Mouse (Mus musculus): ENCODE measurements at regions not wholly inside any gene's neighbourhood (a gene's known extent, or its start where the extent isn't known, plus 50 kb on each side); places are given as distances from the start of the nearest gene placed in this dataset.
"Not testable (repeated sequence)": the region's sequence is repeated elsewhere in the genome, so short reads cannot be mapped to it uniquely, and the experiment has no call there.

GRCm38 (mm10) chr13:12726831-12727230, 73.0 kb downstream of the Prl2c3 start:
- DNase-seq, result peak; percentile 43

GRCm38 (mm10) chr13:12717972-12718546, 81.8 kb downstream of the Prl2c3 start:
- DNase-seq, result not testable (repeated sequence)

GRCm38 (mm10) chr13:12711471-12712273, 88.2 kb downstream of the Prl2c3 start:
- no peak for DNase-seq

- peak; percentile 15 for DNase-seq
These were observed 96.9 kb downstream of the Prl2c3 start for GRCm38 (mm10) chr13:12702804-12703612.

- peak; percentile 35 for DNase-seq
These were observed 97.6 kb downstream of the Prl2c3 start for GRCm38 (mm10) chr13:12702111-12702803.

GRCm38 (mm10) chr13:12693593-12694118, 106.2 kb downstream of the Prl2c3 start:
- not testable (repeated sequence) for DNase-seq

- not testable (repeated sequence) for DNase-seq
These were observed 111.1 kb downstream of the Prl2c3 start for GRCm38 (mm10) chr13:12688778-12689177.

- DNase-seq, result not testable (repeated sequence)
These were observed 111.7 kb downstream of the Prl2c3 start for GRCm38 (mm10) chr13:12688149-12688548.

- not testable (repeated sequence) for DNase-seq
These were observed 115.4 kb downstream of the Ero1lb start for GRCm38 (mm10) chr13:12680954-12681571.

- DNase-seq, result peak; percentile 67
These were observed 114.7 kb downstream of the Ero1lb start for GRCm38 (mm10) chr13:12680283-12680953.

- no peak for DNase-seq
These were observed 111.7 kb downstream of the Ero1lb start for GRCm38 (mm10) chr13:12677372-12677771.

- not testable (repeated sequence) for DNase-seq
These were observed 105.3 kb downstream of the Ero1lb start for GRCm38 (mm10) chr13:12671011-12671410.

- DNase-seq, result not testable (repeated sequence)
These were observed 103.1 kb downstream of the Ero1lb start for GRCm38 (mm10) chr13:12668742-12669141.

GRCm38 (mm10) chr13:12667727-12668665, 102.3 kb downstream of the Ero1lb start:
- not testable (repeated sequence) for DNase-seq

GRCm38 (mm10) chr13:12666050-12666449, 100.4 kb downstream of the Ero1lb start:
- not testable (repeated sequence) for DNase-seq

Data from lung, postnatal 14 days (tissue).